Mouse (Mus musculus) cerebellum, adult (tissue): ENCODE measurements around the gene Gp1ba.

ENCODE experiments used
- ATAC-seq: cut with Nextera tagmentation; 2 replicates; pipeline ENCODE4 v1.9.2; 2017; ENCODE audit warnings: mild to moderate bottlenecking, moderate library complexity, mixed read lengths; ENCODE audit not compliant: insufficient number of reproducible peaks, low FRiP score, low TSS enrichment

Gp1ba gene

DNA sequence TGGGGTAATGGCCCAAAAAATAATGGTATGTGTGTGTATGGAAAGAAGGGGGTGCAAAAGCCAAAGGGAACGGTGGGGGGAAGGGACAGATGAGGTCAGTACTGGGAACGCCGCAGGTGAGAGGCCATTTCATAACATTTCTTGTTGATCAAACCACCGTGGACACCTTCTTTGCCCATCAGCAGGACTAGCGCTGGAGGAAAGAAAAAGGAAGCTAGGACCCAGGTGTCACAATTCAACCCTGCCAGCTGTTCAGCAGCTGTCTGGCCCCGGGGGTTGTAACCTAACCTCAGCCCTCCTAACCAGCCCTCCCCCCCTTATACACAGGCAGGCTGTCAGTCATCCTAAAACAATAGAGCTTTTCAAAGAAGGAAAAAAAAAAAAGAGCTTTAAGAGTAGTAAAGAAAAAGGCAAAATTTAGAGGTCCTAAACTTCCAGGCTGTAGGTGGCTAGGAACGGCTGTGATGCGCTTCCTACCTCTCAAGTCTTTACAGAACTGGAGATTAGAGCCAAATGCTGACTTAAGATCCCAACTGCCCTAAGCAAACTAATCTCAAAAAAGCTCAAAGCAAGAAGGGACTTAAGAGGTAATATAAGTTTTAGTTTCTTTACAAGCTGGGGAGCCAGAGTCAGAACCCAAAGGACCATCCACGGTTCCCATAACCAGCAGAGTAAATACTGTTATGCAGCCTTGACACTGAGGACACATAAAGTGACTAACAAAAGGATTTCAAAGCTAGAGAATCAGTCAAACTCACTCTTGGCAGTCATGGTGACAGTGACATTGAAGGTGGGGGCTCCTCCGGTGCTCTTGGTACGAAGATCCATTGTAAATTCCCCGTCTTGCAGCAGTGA, 13.3 kb downstream of the Gp1ba start:
- ATAC-seq = no peak

DNA sequence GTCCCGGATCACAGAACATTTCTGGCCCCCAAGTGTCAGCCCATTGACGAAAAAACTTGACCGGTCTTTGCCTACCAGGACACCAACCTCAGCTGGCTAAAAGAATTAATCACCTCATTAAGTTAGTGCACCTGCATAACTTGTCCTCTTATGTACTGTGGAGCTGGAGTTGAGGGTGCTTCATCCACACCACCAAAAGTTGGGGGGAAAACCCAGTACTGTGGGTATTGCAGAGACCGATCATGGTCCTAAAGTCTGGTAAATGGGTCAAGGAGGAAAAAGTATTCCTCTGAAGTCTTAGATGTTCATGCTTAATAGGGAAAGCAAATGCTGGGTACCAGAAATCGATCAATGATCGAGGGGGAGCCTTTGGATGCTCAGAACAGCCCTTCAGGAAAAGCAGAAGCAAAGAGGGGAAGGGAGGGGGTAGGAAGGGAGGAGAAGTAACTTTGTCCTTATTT, 14.0 kb downstream of the Gp1ba start:
- no peak for ATAC-seq

DNA sequence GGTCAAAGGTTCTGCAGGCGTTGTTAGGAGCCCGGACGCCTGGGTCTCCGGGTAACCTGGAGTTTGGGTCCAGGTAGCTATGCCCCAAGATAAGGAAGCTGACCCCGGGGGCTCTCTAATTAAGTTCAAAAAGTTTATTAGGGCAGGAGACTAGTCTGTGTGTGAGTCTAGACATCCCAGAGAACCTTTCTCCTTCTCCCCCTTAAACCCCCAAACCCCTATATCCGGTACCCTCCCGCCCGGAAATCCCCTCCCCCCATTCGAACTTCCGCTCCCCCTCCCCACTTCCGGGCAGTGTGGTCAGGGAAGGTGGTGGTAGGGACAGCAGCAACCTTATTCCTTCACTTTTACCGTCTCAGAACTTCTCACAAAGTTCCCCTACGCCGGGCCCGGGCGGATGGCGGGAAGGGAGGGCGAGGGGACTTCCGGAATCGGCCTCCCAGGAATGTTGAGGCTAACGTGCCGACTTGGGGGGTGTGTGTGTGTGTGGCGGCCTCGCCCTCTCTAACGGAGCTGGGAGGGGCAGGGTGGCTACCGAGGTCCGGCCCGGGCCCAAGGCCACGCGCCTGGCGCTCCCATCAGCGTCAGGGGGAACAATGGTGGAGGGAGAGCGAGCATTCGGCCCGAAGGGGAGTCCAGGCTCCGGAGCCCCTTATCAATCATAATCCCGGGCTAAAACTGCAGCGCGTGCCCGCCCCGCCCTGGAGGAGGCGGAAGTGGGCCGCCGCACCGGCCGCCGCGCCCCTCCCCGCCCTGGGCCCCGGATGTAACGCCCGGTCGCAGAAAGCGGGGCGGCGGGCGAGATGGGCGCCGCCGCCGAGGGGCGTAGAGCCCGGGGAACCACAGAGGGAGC, 14.6 kb downstream of the Gp1ba start:
- peak; percentile 16; the same call in 1 of the 2 replicates for ATAC-seq

DNA sequence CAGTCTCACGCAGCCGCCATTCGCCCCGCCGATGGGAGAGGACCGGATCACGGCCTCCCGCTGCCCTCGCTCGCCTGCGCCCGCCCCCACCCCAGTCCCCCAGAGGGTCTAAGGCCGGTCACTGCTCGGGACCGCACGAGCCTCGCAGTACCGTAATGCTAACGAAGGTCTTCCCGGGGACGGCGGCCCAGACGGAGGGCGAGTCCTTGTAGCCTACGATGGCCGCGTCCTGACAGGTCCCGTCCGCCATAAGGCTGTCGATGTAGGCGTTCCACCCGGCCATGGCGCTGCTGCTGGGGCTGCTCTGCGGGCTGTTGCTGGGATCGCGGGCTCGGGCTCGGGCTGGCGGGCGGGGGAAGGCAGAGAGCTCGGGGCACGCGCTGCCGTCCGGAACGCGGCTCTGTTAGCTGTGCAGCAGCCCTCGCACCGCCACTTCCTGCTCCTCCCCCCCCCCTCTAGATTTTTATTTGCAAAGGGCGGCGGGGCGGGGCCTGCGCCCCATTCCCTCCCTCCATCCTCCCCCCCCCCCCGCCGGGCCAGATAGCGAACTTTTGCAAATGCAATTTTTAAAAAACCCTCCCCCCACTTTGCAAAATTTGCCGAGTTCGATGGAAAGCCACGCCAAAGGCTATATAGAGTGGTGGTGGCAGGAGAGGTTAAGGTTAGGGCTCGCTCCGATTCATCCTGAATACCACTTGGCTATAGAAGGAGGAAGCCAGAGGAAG, 15.4 kb downstream of the Gp1ba start, which contains the start of gene Pfn1:
Gene Pfn1, minus strand, starts transcription at position 447 of the 725 bp plus-strand sequence.
- peak; percentile 57 for ATAC-seq

DNA sequence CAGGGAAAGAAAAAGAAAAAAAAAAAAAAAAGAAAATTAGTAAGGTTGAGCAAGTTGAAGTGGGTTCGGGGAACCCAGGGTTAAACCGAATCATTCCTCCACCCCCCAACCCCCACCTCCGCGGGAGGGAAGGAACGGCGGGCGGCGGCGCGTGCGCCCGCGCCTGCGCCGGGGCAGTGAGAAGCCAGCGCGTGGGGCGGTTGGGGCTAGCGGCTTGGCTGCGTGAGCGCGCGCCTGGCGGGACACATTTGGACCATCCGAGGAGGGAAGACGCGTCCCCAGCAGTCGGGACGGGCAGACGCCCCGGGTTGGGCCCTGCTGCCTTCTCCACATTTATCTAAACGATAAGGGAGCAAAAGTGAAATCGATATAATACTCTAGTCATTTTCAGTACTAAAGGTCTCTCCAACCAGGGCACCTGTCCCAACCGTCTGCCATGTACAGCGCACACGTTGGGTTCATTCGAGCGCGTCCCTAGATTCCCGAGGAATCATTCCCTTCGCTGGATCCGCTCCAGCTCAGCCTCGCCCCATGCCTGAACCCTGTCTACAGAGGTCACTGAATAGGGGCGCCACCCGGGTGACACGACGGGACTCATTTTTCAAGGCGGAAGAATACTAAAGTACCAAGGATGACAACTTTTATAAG, 16.1 kb downstream of the Gp1ba start:
- peak; percentile 50; the same call in 1 of the 2 replicates for ATAC-seq

DNA sequence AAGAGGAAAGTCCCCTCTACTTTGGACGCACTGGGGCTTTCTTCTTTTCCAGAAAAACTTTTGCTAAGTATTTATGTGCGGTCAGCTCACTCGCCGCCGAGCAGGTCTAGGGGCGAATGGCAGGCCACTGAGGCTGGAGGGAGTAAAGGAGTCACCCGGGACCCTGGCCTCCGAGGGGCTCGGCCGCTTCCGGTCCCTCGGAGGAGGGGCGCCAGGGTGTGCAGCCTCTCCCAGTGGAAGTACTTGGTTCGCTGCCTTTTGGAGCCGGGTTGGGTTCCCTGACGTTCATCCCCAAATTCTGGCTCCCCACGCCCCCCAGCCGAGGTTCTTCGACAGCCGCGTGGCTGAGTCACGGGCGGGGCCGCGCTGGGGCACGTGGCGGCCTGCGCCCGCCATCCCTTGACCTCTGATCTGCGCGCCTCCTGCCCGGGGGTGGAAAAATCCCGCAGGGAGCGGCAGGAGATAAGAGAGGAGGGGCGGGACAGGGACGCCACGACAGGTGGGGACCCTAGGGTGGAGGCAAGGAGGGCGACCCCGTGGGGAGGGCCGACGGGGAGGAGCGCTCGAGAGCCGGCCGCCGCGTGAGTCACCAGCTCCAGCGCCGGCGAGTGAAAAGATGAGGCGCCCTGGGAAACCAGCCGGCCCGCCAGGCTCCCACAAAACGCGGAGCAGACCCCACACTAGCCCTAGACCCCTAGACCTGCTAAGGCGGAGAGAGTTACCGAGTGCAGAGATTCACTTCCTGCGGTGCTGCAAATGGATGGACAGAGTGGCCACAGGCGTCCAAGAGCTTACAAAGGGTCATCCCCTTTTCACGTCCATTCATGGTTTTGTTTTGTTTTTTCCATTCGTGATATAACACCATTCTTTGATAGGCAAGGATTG, 16.9 kb downstream of the Gp1ba start:
- ATAC-seq = no peak

DNA sequence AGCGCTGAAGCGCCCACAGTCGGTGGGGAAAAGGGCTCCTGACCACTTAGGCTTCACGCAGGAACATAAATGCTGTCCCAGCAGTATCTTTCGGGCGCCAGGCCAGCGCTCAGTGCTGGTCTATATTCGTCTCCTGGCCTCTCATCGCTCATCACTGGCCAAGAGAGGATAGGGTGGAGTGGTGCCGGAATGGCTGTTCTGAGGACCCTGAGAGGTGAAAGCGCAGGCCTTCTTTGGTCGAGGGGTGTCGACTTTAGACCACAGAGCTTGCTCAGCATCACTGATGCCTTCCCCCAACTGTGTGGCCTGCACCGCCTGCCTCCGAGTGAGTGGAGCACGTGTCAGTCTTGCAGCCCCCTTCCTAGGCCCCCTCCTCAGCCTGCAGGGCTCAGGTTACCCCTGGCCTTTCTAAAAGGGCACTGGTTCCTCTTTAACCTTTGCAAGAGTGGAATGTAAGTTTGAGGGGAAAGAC, 17.6 kb downstream of the Gp1ba start:
- no peak for ATAC-seq

DNA sequence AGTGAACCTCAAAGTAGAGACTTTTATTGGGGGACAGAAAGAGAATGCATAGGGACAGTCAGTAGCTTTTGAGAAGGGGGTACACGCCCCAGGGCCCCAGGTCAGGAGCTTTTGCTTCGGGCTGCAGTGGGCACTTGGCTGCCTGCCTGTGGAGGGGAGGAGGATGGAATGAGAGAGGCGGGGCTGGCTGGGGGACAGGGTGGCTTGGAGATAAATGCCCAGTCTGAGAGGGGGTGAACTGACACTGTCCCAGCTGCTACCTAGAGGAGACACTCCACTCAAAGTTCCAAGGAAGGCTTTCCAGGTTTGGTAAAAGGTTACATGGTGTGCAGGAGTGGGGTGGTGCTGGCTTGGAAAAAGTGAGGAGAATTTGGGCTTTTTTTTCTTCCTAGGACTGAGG, 18.0 kb downstream of the Gp1ba start, which contains the start of gene Eno3:
Gene Eno3, plus strand, starts transcription at position 239 of the 400 bp plus-strand sequence.
- no peak for ATAC-seq

DNA sequence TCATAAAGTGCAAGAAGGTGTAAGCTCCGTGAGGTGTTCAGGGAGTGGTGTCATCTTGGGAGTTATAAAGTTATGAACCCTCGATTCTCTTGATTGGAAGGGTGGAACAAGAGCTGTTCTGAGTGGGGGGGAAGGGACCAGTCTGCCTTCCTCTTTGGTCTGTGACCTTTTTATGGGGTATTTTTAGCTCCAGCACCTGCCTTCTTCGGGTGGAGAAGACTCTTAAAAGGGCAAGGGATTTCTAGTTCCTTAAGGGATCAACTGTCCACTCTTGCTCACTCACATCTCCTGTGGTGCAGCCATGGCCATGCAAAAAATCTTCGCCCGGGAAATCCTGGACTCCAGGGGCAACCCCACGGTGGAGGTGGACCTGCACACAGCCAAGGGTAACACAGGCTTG, 18.7 kb downstream of the Gp1ba start:
- ATAC-seq = no peak

DNA sequence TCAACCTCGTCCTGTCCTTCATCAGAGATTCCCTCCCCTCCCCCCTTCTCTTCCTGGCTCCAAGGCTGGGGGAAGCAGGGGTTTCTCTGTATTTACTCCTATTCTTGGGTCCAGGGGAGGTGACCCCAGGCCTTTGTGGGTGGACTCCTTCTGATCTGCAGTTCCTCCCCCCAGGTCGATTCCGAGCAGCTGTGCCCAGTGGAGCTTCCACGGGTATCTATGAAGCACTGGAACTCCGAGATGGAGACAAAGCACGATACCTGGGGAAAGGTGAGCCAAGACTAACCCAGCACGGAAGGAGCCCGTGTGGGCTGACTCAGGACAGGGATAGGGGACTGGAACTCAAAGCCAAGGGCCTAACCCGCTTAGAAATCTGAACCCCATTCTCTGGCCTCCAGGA, 19.1 kb downstream of the Gp1ba start:
- no peak for ATAC-seq

DNA sequence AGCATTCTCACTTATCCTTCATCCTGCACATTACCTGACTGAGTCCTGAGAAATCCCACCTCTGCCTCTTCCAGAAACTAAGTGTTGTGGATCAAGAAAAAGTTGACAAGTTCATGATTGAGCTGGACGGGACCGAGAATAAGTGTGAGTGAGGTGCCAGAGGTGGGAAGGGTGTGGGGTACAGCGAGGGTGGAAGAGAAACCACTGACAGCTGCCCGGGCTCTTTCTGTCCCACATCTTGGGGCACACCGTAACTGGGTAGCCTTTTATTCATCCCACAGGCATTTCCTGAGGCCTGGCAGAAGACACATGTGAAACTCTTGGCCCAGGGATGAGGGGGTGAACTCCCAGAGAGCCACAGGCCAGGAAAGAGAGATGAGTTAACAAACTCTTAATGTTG, 19.6 kb downstream of the Gp1ba start:
- ATAC-seq = no peak

DNA sequence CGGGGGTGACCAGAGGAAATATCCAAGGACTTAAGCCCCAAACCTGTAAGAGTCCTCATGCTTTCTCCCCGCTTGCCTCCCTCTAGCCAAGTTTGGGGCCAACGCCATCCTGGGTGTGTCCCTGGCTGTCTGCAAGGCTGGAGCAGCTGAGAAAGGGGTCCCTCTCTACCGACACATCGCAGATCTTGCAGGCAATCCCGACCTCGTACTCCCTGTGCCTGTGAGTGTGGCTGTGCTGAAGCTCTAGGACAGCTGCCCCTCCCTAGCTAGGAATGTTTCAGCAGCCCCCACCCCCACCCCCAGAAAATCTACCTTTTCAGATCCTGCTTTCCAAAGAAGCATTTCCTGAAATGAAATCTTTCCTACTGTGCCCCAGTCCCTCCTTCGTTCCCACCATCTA, 20.0 kb downstream of the Gp1ba start:
- ATAC-seq = no peak

DNA sequence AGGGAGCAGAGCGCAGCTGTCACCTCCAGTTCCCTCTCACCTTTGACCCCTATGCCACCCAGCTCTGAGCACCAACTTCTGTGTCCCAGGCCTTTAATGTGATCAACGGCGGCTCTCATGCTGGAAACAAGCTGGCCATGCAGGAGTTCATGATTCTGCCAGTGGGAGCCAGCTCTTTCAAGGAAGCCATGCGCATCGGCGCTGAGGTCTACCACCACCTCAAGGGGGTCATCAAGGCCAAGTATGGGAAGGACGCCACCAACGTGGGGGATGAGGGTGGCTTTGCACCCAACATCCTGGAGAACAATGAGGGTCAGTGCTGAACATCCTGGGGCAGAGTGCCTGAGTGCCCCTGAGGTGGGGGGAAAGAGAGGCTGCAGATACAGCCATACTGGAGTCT, 21.6 kb downstream of the Gp1ba start:
- ATAC-seq = no peak

DNA sequence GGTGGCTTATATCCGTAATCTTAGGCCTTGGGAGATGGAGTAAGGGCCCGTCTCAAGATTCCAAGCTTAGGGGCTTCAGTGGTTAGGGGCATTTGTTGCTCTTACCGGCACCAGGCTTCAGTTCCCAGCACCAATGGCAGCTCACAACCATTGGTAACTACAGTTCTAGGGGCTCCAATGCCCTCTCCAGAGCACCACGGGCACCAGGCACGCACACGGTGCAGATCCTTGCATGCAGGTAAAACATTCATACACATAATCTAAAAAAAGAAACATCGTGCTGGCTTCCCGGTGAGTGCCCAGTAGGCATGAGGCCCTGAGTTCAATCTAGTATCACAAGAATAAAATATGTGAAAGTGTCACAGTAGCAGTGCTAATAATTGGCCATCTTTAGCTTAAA, 24.2 kb downstream of the Gp1ba start:
- ATAC-seq = no peak

DNA sequence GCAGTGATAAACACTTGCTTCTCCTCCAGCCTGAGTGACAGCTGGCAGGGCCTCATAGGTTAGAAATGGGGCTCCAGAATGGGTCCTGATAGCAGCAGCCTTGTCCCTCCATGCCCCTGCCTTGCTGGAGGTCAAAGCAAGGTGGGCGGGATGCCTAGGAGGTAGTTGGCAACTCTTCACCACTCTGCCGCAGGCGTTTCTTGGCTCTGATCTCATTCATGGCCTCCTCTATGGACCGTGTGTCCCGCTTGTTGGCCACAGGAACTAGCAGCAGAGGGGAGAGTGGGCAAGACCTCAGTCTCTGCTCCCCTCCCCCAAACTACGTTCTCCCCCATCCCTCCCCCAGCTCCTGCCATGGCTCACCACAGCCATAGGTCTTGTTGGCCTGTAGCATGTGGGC, 25.0 kb downstream of the Gp1ba start:
- ATAC-seq = no peak

DNA sequence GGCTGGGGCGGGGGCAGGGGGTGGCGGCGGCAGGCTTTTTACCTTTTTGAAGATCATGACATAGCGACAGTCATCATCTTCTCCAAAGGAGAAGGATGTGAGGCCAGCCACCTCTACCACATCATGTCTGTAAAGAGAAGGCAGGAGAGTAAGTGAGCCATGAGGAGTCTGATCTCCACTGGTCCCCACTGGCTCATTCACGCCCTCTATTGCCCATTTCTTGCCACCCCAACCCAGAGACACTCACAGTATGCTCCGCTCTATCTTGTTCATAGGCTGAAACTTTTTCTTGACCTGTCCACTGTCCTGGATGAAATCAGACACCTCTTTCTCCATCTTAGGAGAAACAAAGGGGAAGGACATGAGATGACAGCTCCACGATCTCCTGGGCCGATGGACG, 25.8 kb downstream of the Gp1ba start:
- ATAC-seq = no peak

DNA sequence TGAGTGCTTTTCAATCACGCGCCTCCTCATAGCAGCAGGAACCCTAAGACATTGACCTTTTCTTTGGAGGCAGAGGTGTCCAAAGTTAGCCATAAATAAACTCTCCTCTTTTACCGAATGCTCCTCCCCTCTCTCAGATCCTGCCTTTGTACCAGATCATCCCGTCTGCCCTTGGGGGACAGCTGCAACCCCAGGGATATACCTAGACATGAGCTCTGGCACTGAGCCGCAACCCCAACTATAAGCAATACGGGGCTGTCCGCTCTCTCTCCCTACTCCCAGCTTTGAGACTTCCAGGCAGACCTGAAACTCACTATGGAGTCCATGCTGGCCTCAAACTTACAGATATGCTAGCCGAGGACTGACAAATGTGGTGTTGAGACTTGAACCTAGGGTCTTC, 27.8 kb downstream of the Gp1ba start:
- ATAC-seq = no peak

DNA sequence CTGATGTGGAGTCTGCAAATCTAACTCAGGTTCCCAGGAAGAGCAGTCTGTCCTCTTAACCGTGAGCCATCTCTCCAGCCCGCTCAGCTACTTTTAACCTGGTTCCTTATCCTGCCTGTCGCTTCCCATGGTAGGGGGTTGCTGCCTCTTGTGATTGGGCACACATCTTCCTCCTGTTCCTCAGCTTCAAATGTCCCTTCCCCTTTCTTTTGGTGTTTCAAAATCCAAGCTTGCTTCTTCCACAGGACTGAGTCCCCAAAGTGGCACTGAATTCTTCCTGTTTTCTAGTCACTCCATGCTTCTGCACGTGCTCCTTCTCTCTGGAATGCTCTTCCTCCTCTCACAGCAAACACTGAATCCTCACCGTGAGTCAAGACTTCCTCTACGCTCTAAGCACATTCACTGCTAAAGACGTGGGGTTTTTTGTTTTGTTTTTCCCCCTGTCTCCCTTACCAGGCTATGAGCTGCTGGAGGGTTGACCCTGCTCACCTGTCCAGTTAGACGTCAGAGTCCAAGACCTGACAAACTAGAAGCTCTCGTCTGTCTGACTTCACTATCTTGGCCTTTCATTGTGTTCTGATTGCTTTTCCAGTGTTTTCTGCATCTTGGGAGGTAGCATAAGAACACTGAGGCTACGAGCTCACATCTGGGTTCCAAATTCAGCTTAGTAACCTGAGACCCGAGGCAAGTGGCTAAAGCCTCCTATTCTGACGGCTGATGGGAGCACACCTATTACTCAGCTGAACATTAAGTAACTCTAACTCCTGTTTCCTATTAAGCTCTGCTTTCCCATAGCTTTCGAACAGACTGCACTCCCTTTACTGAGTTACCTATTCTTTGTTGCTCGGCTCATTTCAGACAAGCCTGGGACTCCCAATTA, 28.6 kb downstream of the Gp1ba start:
- no peak for ATAC-seq
